In genomic region chr3:154082241-154082640, GRCm38 (mm10) we compare ENCODE assay signal across 14 mouse cellular contexts.
DNase-seq lines count a peak whose midpoint lies in the region; ATAC-seq and TF ChIP-seq lines count a peak whose summit lies in the region.
"Had no signal": no experiment of that assay in that cellular context is flagged by ENCODE, and none has a peak within 500 bp of the region (broad histone marks: within the 10 kb centered on the region; RNA-seq: fewer than 3 reads in every experiment).

No protein-coding gene starts in this region.

- 16% methylated on average over 9 of the region's 9 CpGs for WGBS in forebrain, embryonic 12.5 days
- 18% methylated on average over 9 of the region's 9 CpGs for WGBS in hindbrain, embryonic 14.5 days
- WGBS in midbrain, embryonic 16.5 days = 15% methylated on average over 9 of the region's 9 CpGs

- no peak for TF ChIP-seq CTCF in brain, embryonic 14.5 days (IDR thresholded peaks at IDR 0.05; ENCODE audit: borderline replicate concordance, extremely low read depth, insufficient read depth, insufficient read length)

- peak; percentile 83 for DNase-seq in brain, embryonic 14.5 days (ENCODE audit: low read depth)
- no peak for DNase-seq in hindbrain, embryonic 14.5 days (ENCODE audit: low spot score)
- DNase-seq in urinary bladder, postnatal 4 days (ENCODE audit: low spot score in 2 of 2) = no peak
- DNase-seq in frontal cortex, postnatal 14 days (ENCODE audit: low spot score in 2 of 2) = no peak
- DNase-seq in testis, postnatal 10 days (ENCODE audit: low spot score) = no peak
- DNase-seq: adrenal gland, postnatal 10 days; cerebellum, postnatal 36 days; kidney, postnatal 4 days; lung, adult 2 months; spleen, adult 18-20 months had no signal

- H3K27me3 ChIP-seq in forebrain, embryonic 12.5 days = no peaks in the 10 kb centered on the region
- no peaks in the 10 kb centered on the region for H3K27me3 ChIP-seq in hindbrain, embryonic 14.5 days (ENCODE audit: control insufficient read depth, insufficient read depth, low read length)
- H3K27me3 ChIP-seq in midbrain, embryonic 16.5 days (ENCODE audit: control insufficient read depth, insufficient read depth, low read depth, low read length) = no peaks in the 10 kb centered on the region

- H3K36me3 ChIP-seq in forebrain, embryonic 12.5 days (replicated peaks) = no peaks in the 10 kb centered on the region
- no peaks in the 10 kb centered on the region for H3K36me3 ChIP-seq in hindbrain, embryonic 14.5 days (replicated peaks; ENCODE audit: control insufficient read depth, insufficient read depth)
- no peaks in the 10 kb centered on the region for H3K36me3 ChIP-seq in midbrain, embryonic 16.5 days (ENCODE audit: control insufficient read depth, insufficient read depth, low read length)
- H3K36me3 ChIP-seq: embryonic facial prominence, embryonic 15.5 days had no signal

- no peaks in the 10 kb centered on the region for H3K9me3 ChIP-seq in forebrain, embryonic 12.5 days
- no peaks in the 10 kb centered on the region for H3K9me3 ChIP-seq in hindbrain, embryonic 14.5 days (ENCODE audit: control insufficient read depth, low read length)
- no peaks in the 10 kb centered on the region for H3K9me3 ChIP-seq in midbrain, embryonic 16.5 days (replicated peaks; ENCODE audit: control insufficient read depth, low read length, poor library complexity, severe bottlenecking)
- H3K9me3 ChIP-seq: embryonic facial prominence, embryonic 15.5 days had no signal

- H3K9ac ChIP-seq in forebrain, embryonic 12.5 days = no peak overlapping the region
- H3K9ac ChIP-seq in hindbrain, embryonic 14.5 days = no peak overlapping the region
- no peak overlapping the region for H3K9ac ChIP-seq in midbrain, embryonic 16.5 days (ENCODE audit: low read depth, low read length)
- H3K9ac ChIP-seq: embryonic facial prominence, embryonic 15.5 days had no signal

- peaks cover 26% of the 10 kb centered on the region for H3K4me1 ChIP-seq in forebrain, embryonic 12.5 days
- peaks cover 13% of the 10 kb centered on the region; the same call in 1 of the 2 replicates for H3K4me1 ChIP-seq in hindbrain, embryonic 14.5 days (replicated peaks; ENCODE audit: control insufficient read depth, insufficient read depth, low read length)
- H3K4me1 ChIP-seq in midbrain, embryonic 16.5 days (ENCODE audit: control insufficient read depth, insufficient read depth, low read length) = peaks cover 18% of the 10 kb centered on the region
- H3K4me1 ChIP-seq: embryonic facial prominence, embryonic 15.5 days had no signal

- no peak overlapping the region for H3K4me3 ChIP-seq in forebrain, embryonic 12.5 days (replicated peaks)
- H3K4me3 ChIP-seq in hindbrain, embryonic 14.5 days (replicated peaks; ENCODE audit: low read length) = no peak overlapping the region
- no peak overlapping the region for H3K4me3 ChIP-seq in midbrain, embryonic 16.5 days (ENCODE audit: low read depth, low read length)
- H3K4me3 ChIP-seq: embryonic facial prominence, embryonic 15.5 days had no signal

- no peak for TF ChIP-seq POLR2A in brain, embryonic 14.5 days (IDR thresholded peaks at IDR 0.05; ENCODE audit: borderline replicate concordance, extremely low read depth, insufficient read depth, insufficient read length, poor library complexity, severe bottlenecking)

- peak; percentile 33; the same call in 1 of the 2 replicates for ATAC-seq in forebrain, embryonic 12.5 days (ENCODE audit: low FRiP score)
- 0 out of 2 replicates have a peak, but pooled peaks have one; percentile 27 for ATAC-seq in hindbrain, embryonic 14.5 days (ENCODE audit: low FRiP score)
- peak; percentile 60 for ATAC-seq in midbrain, embryonic 16.5 days
- ATAC-seq: intestine, postnatal 0 days had no signal

- peak overlapping the region; percentile 36; the same call in 1 of the 2 replicates for H3K27ac ChIP-seq in forebrain, embryonic 12.5 days
- no peak overlapping the region for H3K27ac ChIP-seq in hindbrain, embryonic 14.5 days
- H3K27ac ChIP-seq in midbrain, embryonic 16.5 days (ENCODE audit: low read length) = peak overlapping the region; percentile 63
- H3K27ac ChIP-seq: embryonic facial prominence, embryonic 15.5 days had no signal

- peak overlapping the region; percentile 21 for H3K4me2 ChIP-seq in forebrain, embryonic 12.5 days
- H3K4me2 ChIP-seq in hindbrain, embryonic 14.5 days (replicated peaks) = peak overlapping the region; percentile 42
- peak overlapping the region; percentile 33 for H3K4me2 ChIP-seq in midbrain, embryonic 16.5 days (ENCODE audit: low read length)
- H3K4me2 ChIP-seq: embryonic facial prominence, embryonic 15.5 days had no signal
